Mouse (Mus musculus): ENCODE data around the gene Gatad2a.
A peak's percentile ranks its signal among the peaks of the same experiment; 100 is the strongest.
"Not testable (repeated sequence)": the region's sequence is repeated elsewhere in the genome, so short reads cannot be mapped to it uniquely, and the experiment has no call there.

Gene Gatad2a

GRCm38 (mm10) chr8:69988936-69989335 lies 7.2 kb downstream of the Gatad2a start:
- not testable (repeated sequence) for DNase-seq

GRCm38 (mm10) chr8:69987744-69988143 lies 8.4 kb downstream of the Gatad2a start:
- DNase-seq, result no peak

GRCm38 (mm10) chr8:69984876-69985553 lies 11.2 kb downstream of the Gatad2a start:
- DNase-seq, result peak; percentile 49

- no peak for DNase-seq
These were observed 17.7 kb downstream of the Gatad2a start for GRCm38 (mm10) chr8:69978456-69978855.

GRCm38 (mm10) chr8:69974806-69975205 lies 21.4 kb downstream of the Gatad2a start:
- DNase-seq, result no peak

GRCm38 (mm10) chr8:69974194-69974614 lies 22.0 kb downstream of the Gatad2a start:
- peak; percentile 98 for DNase-seq

- peak; percentile 43 for DNase-seq
These were observed 22.6 kb downstream of the Gatad2a start for GRCm38 (mm10) chr8:69973442-69974161.

- no peak for DNase-seq
These were observed 23.1 kb downstream of the Gatad2a start for GRCm38 (mm10) chr8:69973063-69973441.

- DNase-seq, result no peak
These were observed 25.3 kb downstream of the Gatad2a start for GRCm38 (mm10) chr8:69970880-69971279.

GRCm38 (mm10) chr8:69967291-69967933 lies 28.8 kb downstream of the Gatad2a start:
- DNase-seq, result no peak

GRCm38 (mm10) chr8:69959241-69959640 lies 36.9 kb downstream of the Gatad2a start:
- no peak for DNase-seq

- no peak for DNase-seq
These were observed 38.3 kb downstream of the Gatad2a start for GRCm38 (mm10) chr8:69957879-69958278.

- DNase-seq, result no peak
These were observed 38.8 kb downstream of the Gatad2a start for GRCm38 (mm10) chr8:69957419-69957818.

- DNase-seq, result no peak
These were observed 39.5 kb downstream of the Gatad2a start for GRCm38 (mm10) chr8:69956651-69957050.

- no peak for DNase-seq
These were observed 41.5 kb downstream of the Gatad2a start for GRCm38 (mm10) chr8:69954642-69955041.

GRCm38 (mm10) chr8:69954213-69954612 lies 42.0 kb downstream of the Gatad2a start:
- no peak for DNase-seq

GRCm38 (mm10) chr8:69950300-69950699 lies 45.9 kb downstream of the Gatad2a start:
- DNase-seq, result no peak

- not testable (repeated sequence) for DNase-seq
These were observed 53.7 kb downstream of the Gatad2a start for GRCm38 (mm10) chr8:69942495-69942894.

GRCm38 (mm10) chr8:69940386-69940785 lies 55.8 kb downstream of the Gatad2a start:
- peak; percentile 48 for DNase-seq

- no peak for DNase-seq
These were observed 56.6 kb downstream of the Gatad2a start for GRCm38 (mm10) chr8:69939633-69940032.

GRCm38 (mm10) chr8:69938245-69938982 lies 57.8 kb downstream of the Gatad2a start:
- no peak for DNase-seq

GRCm38 (mm10) chr8:69937466-69937865 lies 58.7 kb downstream of the Gatad2a start:
- DNase-seq, result no peak
